Mouse (Mus musculus) liver, postnatal 0 days (tissue): Measurements from ENCODE around the gene Mis18bp1.

Experiments
- CTCF ChIP-seq: sonication (generic); IDR thresholded peaks from 2 replicates; pipeline ENCODE4 v1.5.1; 2016; ENCODE audit warnings: antibody characterized with exemption, low read depth
- EP300 ChIP-seq: IDR thresholded peaks from 2 replicates; pipeline ENCODE4 v1.6.1; 2016; ENCODE audit warnings: antibody characterized with exemption, low read depth, mild to moderate bottlenecking

- TF ChIP-seq CTCF (no peak), EP300 (no peak)
These were observed 53.0 kb downstream of the Mis18bp1 start for GRCm38 (mm10) chr12:65119451-65119850.
